Mouse (Mus musculus) urinary bladder, adult 18-20 months (tissue): ENCODE measurements at regions not wholly inside any gene's neighbourhood (a gene's known extent, or its start where the extent isn't known, plus 50 kb on each side); places are given as distances from the start of the nearest gene placed in this dataset.

ENCODE experiments used
- DNase-seq, 2 experiments: peaks; one replicate each; pipeline ENCODE4 v3.0.0; 2022; ENCODE audit warnings: low spot score in 2 of 2, mixed read lengths in 2 of 2

- no peak for DNase-seq
These were observed 201.5 kb upstream of the Trib2 start for GRCm38 (mm10) chr12:16018237-16018636.

- DNase-seq = no peak
These were observed 199.9 kb upstream of the Trib2 start for GRCm38 (mm10) chr12:16016621-16017020.

GRCm38 (mm10) chr12:16015596-16015995 is 198.9 kb upstream of the Trib2 start:
- DNase-seq = no peak

- DNase-seq = no peak
These were observed 198.0 kb upstream of the Trib2 start for GRCm38 (mm10) chr12:16014679-16015078.

- DNase-seq = no peak
These were observed 197.3 kb upstream of the Trib2 start for GRCm38 (mm10) chr12:16013861-16014630.

GRCm38 (mm10) chr12:16013354-16013753 is 196.6 kb upstream of the Trib2 start:
- DNase-seq = no peak

GRCm38 (mm10) chr12:16012081-16012480 is 195.4 kb upstream of the Trib2 start:
- no peak for DNase-seq

- DNase-seq = no peak
These were observed 193.3 kb upstream of the Trib2 start for GRCm38 (mm10) chr12:16009822-16010620.

- no peak for DNase-seq
These were observed 192.2 kb upstream of the Trib2 start for GRCm38 (mm10) chr12:16008763-16009515.

- DNase-seq = no peak
These were observed 191.5 kb upstream of the Trib2 start for GRCm38 (mm10) chr12:16008261-16008660.

GRCm38 (mm10) chr12:16006688-16007087 is 190.0 kb upstream of the Trib2 start:
- no peak for DNase-seq

GRCm38 (mm10) chr12:16006286-16006685 is 189.6 kb upstream of the Trib2 start:
- no peak for DNase-seq

GRCm38 (mm10) chr12:16001811-16002210 is 185.1 kb upstream of the Trib2 start:
- no peak for DNase-seq

GRCm38 (mm10) chr12:16001225-16001624 is 184.5 kb upstream of the Trib2 start:
- DNase-seq = no peak

GRCm38 (mm10) chr12:15998331-15998730 is 181.6 kb upstream of the Trib2 start:
- DNase-seq = no peak

- DNase-seq = no peak
These were observed 177.1 kb upstream of the Trib2 start for GRCm38 (mm10) chr12:15993866-15994265.

- no peak for DNase-seq
These were observed 169.6 kb upstream of the Trib2 start for GRCm38 (mm10) chr12:15986351-15986750.

- DNase-seq = no peak
These were observed 168.9 kb upstream of the Trib2 start for GRCm38 (mm10) chr12:15985649-15986048.

GRCm38 (mm10) chr12:15983591-15984300 is 167.0 kb upstream of the Trib2 start:
- DNase-seq = no peak

- DNase-seq = no peak
These were observed 165.0 kb upstream of the Trib2 start for GRCm38 (mm10) chr12:15981741-15982140.

GRCm38 (mm10) chr12:15979233-15979632 is 162.5 kb upstream of the Trib2 start:
- DNase-seq = no peak

- no peak for DNase-seq
These were observed 155.1 kb upstream of the Trib2 start for GRCm38 (mm10) chr12:15971786-15972185.
